Mouse (Mus musculus): ENCODE data around the gene Dpep1. TPM values are rescaled to one million over a fixed set of nuclear protein-coding genes. Genes with fewer than 3 reads are reported as not detected.
"Not testable (repeated sequence)": the region's sequence is repeated elsewhere in the genome, so short reads cannot be mapped to it uniquely, and the experiment has no call there.

The Dpep1 gene
- polyA plus RNA-seq, 2 experiments: 3.9 to 5.1 TPM

- TF ChIP-seq POLR2A (IDR thresholded peaks at IDR 0.05; ENCODE audit: borderline replicate concordance, extremely low read depth, insufficient read depth, insufficient read length): peak; percentile 89; the same call in 1 of the 2 replicates
- peak; percentile 89 for ATAC-seq (ENCODE audit: low FRiP score, low read depth)
- peak within 1 kb of the TSS; percentile 83 for H3K4me2 ChIP-seq (replicated peaks; ENCODE audit: low read depth, low read length, severe bottlenecking)
- DNase-seq (ENCODE audit: low spot score): peak; percentile 90
- H3K36me3 ChIP-seq (ENCODE audit: control insufficient read depth, insufficient read depth, low read length): peaks cover 24% of the 10 kb centered on the region
- H3K27ac ChIP-seq (replicated peaks; ENCODE audit: low read depth, low read length): peak within 1 kb of the TSS; percentile 78
- peaks cover 7% of the 10 kb centered on the region for H3K4me1 ChIP-seq (ENCODE audit: control insufficient read depth, insufficient read depth, low read length)
- 3% methylated on average over 59 of the region's 59 CpGs for WGBS
- H3K27me3 ChIP-seq (ENCODE audit: control insufficient read depth, insufficient read depth, low read length): no peaks in the 10 kb centered on the region
- no peaks in the 10 kb centered on the region for H3K9me3 ChIP-seq (ENCODE audit: control insufficient read depth, low read length)
- peak within 1 kb of the TSS; percentile 81 for H3K4me3 ChIP-seq (replicated peaks; ENCODE audit: low read length)
- peak within 1 kb of the TSS; percentile 84 for H3K9ac ChIP-seq (ENCODE audit: low read depth, low read length, severe bottlenecking)
These were observed 38.5 kb downstream of the Dpep1 start, which contains the start of gene Cdk10 for GRCm38 (mm10) chr8:123224278-123225266. Gene Cdk10 (plus strand): TSS chr8:123224842.

- peaks cover 24% of the 10 kb centered on the region for H3K36me3 ChIP-seq (ENCODE audit: control insufficient read depth, insufficient read depth, low read length)
- no peaks in the 10 kb centered on the region for H3K9me3 ChIP-seq (ENCODE audit: control insufficient read depth, low read length)
- H3K4me1 ChIP-seq (ENCODE audit: control insufficient read depth, insufficient read depth, low read length): peaks cover 7% of the 10 kb centered on the region
- no peak overlapping the region for H3K4me2 ChIP-seq (replicated peaks; ENCODE audit: low read depth, low read length, severe bottlenecking)
- no peak overlapping the region for H3K9ac ChIP-seq (ENCODE audit: low read depth, low read length, severe bottlenecking)
- H3K4me3 ChIP-seq (replicated peaks; ENCODE audit: low read length): no peak overlapping the region
- no peak for DNase-seq (ENCODE audit: low spot score)
- H3K27me3 ChIP-seq (ENCODE audit: control insufficient read depth, insufficient read depth, low read length): no peaks in the 10 kb centered on the region
- H3K27ac ChIP-seq (replicated peaks; ENCODE audit: low read depth, low read length): no peak overlapping the region
- no peak for TF ChIP-seq POLR2A (IDR thresholded peaks at IDR 0.05; ENCODE audit: borderline replicate concordance, extremely low read depth, insufficient read depth, insufficient read length)
- 100% methylated on average over 1 of the region's 1 CpGs for WGBS
- no peak for ATAC-seq (ENCODE audit: low FRiP score, low read depth)
These were observed 42.4 kb downstream of the Dpep1 start for GRCm38 (mm10) chr8:123228416-123228815.

GRCm38 (mm10) chr8:123230326-123230725 lies 44.3 kb downstream of the Dpep1 start:
- H3K36me3 ChIP-seq (ENCODE audit: control insufficient read depth, insufficient read depth, low read length): peaks cover 24% of the 10 kb centered on the region
- not testable (repeated sequence) for DNase-seq (ENCODE audit: low spot score); H3K27ac ChIP-seq (replicated peaks; ENCODE audit: low read depth, low read length); H3K4me1 ChIP-seq (ENCODE audit: control insufficient read depth, insufficient read depth, low read length); H3K27me3 ChIP-seq (ENCODE audit: control insufficient read depth, insufficient read depth, low read length); H3K9ac ChIP-seq (ENCODE audit: low read depth, low read length, severe bottlenecking); H3K4me3 ChIP-seq (replicated peaks; ENCODE audit: low read length); H3K4me2 ChIP-seq (replicated peaks; ENCODE audit: low read depth, low read length, severe bottlenecking); H3K9me3 ChIP-seq (ENCODE audit: control insufficient read depth, low read length); ATAC-seq (ENCODE audit: low FRiP score, low read depth)
- 85% methylated on average over 9 of the region's 11 CpGs for WGBS

GRCm38 (mm10) chr8:123231742-123232141 lies 45.7 kb downstream of the Dpep1 start:
- H3K27ac ChIP-seq (replicated peaks; ENCODE audit: low read depth, low read length): no peak overlapping the region
- DNase-seq (ENCODE audit: low spot score) (no peak), ATAC-seq (ENCODE audit: low FRiP score, low read depth) (no peak)
- peaks cover 16% of the 10 kb centered on the region for H3K27me3 ChIP-seq (ENCODE audit: control insufficient read depth, insufficient read depth, low read length)
- H3K9ac ChIP-seq (ENCODE audit: low read depth, low read length, severe bottlenecking): no peak overlapping the region
- no peak for TF ChIP-seq POLR2A (IDR thresholded peaks at IDR 0.05; ENCODE audit: borderline replicate concordance, extremely low read depth, insufficient read depth, insufficient read length)
- H3K4me2 ChIP-seq (replicated peaks; ENCODE audit: low read depth, low read length, severe bottlenecking): no peak overlapping the region
- 62% methylated on average over 5 of the region's 5 CpGs for WGBS
- H3K4me3 ChIP-seq (replicated peaks; ENCODE audit: low read length): no peak overlapping the region
- no peaks in the 10 kb centered on the region for H3K9me3 ChIP-seq (ENCODE audit: control insufficient read depth, low read length)
- peaks cover 24% of the 10 kb centered on the region for H3K36me3 ChIP-seq (ENCODE audit: control insufficient read depth, insufficient read depth, low read length)
- H3K4me1 ChIP-seq (ENCODE audit: control insufficient read depth, insufficient read depth, low read length): 0 out of 2 replicates have a peak, but pooled peaks cover 8% of the 10 kb centered on the region

- no peak overlapping the region for H3K27ac ChIP-seq (replicated peaks; ENCODE audit: low read depth, low read length)
- DNase-seq (ENCODE audit: low spot score): no peak
These were observed 46.5 kb downstream of the Dpep1 start for GRCm38 (mm10) chr8:123232553-123232952.

More at GRCm38 (mm10) chr8:123232553-123232952, 46.5 kb downstream of the Dpep1 start:
- Histone ChIP-seq H3K36me3 (ENCODE audit: control insufficient read depth, insufficient read depth, low read length) (peaks cover 17% of the 10 kb centered on the region), H3K4me3 (replicated peaks; ENCODE audit: low read length) (no peak overlapping the region), H3K9me3 (ENCODE audit: control insufficient read depth, low read length) (no peaks in the 10 kb centered on the region), H3K4me2 (replicated peaks; ENCODE audit: low read depth, low read length, severe bottlenecking) (no peak overlapping the region), H3K27me3 (ENCODE audit: control insufficient read depth, insufficient read depth, low read length) (peaks cover 16% of the 10 kb centered on the region), H3K4me1 (ENCODE audit: control insufficient read depth, insufficient read depth, low read length) (0 out of 2 replicates have a peak, but pooled peaks cover 8% of the 10 kb centered on the region), H3K9ac (ENCODE audit: low read depth, low read length, severe bottlenecking) (no peak overlapping the region; the same call in 1 of the 2 replicates)
- 23% methylated on average over 7 of the region's 7 CpGs for WGBS
- no peak for ATAC-seq (ENCODE audit: low FRiP score, low read depth)
- no peak for TF ChIP-seq POLR2A (IDR thresholded peaks at IDR 0.05; ENCODE audit: borderline replicate concordance, extremely low read depth, insufficient read depth, insufficient read length)

Measured in limb, embryonic 14.5 days (tissue).